Mouse (Mus musculus) forebrain, embryonic 15.5 days (tissue): ENCODE results near the gene Cish. TPM values are rescaled to one million over a fixed set of nuclear protein-coding genes. Genes with fewer than 3 reads are reported as not detected.

Source experiments
- ATAC-seq: fragments of 200-750 bp; cut with Nextera tagmentation; replicated peaks from 2 replicates; pipeline ENCODE4 v1.8.0; 2017; ENCODE audit warnings: mild to moderate bottlenecking, moderate TSS enrichment, moderate library complexity
- H3K27ac ChIP-seq: fragments of 300-500 bp; sonication (generic); replicated peaks from 2 replicates; pipeline ENCODE4 v1.5.1; 2015; ENCODE audit warnings: mild to moderate bottlenecking, inconsistent platforms
- H3K27me3 ChIP-seq: fragments of 300-500 bp; sonication (generic); 2 replicates; pipeline ENCODE4 v1.6.1; 2015; ENCODE audit warnings: inconsistent platforms
- H3K36me3 ChIP-seq: fragments of 300-500 bp; sonication (generic); 2 replicates; pipeline ENCODE4 v1.6.1; 2015; ENCODE audit warnings: mild to moderate bottlenecking, inconsistent platforms
- H3K4me1 ChIP-seq: fragments of 300-500 bp; sonication (generic); 2 replicates; pipeline ENCODE4 v1.6.1; 2015; ENCODE audit warnings: inconsistent platforms
- H3K4me2 ChIP-seq: fragments of 300-500 bp; sonication (generic); replicated peaks from 2 replicates; pipeline ENCODE4 v1.6.1; 2015; ENCODE audit warnings: mild to moderate bottlenecking, inconsistent platforms
- H3K4me3 ChIP-seq: fragments of 300-500 bp; sonication (generic); 2 replicates; pipeline ENCODE4 v1.5.1; 2015; ENCODE audit warnings: mild to moderate bottlenecking, inconsistent platforms
- H3K9ac ChIP-seq: fragments of 300-500 bp; sonication (generic); replicated peaks from 2 replicates; pipeline ENCODE4 v1.6.1; 2015; ENCODE audit warnings: mild to moderate bottlenecking, inconsistent platforms
- H3K9me3 ChIP-seq: fragments of 300-500 bp; sonication (generic); 2 replicates; pipeline ENCODE4 v1.6.1; 2016; ENCODE audit warnings: inconsistent platforms
- WGBS: fragments of 180-500 bp; shearing (Covaris S2); methylation state at CpG from one replicate; pipeline ENCODE4 v1.1.7; 2015; ENCODE audit warnings: mixed read lengths; 5-methylcytosine and 5-hydroxymethylcytosine counted together
- polyA plus RNA-seq: library from polyadenylated mRNA; unstranded; fragments of >200 nt; fragmentation: Nextera tagmentation; extraction: Ambion mirVana; gene quantifications from 2 replicates; pipeline ENCODE4 v1.2.1, GENCODE M21; 2015

Cish gene
- polyA plus RNA-seq, 1 experiment from 2014 or later: 9.5 TPM

- Histone ChIP-seq H3K4me1 (peaks cover 12% of the 10 kb centered on the region), H3K9ac (no peak overlapping the region), H3K4me2 (no peak overlapping the region), H3K27me3 (no peaks in the 10 kb centered on the region), H3K9me3 (no peaks in the 10 kb centered on the region), H3K36me3 (no peaks in the 10 kb centered on the region), H3K27ac (no peak overlapping the region), H3K4me3 (no peak overlapping the region)
- WGBS: 32% methylated on average over 10 of the region's 10 CpGs
- ATAC-seq: peak; percentile 71; the same call in 1 of the 2 replicates
Measured at GRCm38 (mm10) chr9:107290897-107291296, 4.9 kb upstream of the Cish start.

DNA sequence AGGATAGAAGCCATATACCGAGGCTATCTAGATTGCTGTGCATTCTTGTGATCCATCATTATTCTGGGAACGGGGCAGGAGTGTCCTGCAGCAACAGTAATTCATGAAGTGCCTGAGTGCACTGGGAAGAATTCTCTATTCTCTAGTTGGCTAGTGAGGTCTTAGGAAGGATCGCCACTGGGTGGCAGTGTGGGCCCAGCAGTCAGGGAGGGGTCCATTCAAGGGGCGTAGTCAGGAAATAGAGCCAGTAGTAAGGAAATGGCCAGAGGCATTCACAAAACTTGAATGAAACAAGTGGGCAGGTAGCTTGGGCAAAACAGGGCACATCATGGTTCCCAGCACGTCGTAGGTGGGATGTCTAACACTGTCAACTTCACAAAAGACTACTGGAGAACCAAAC, 1.6 kb upstream of the Cish start:
- Histone ChIP-seq H3K9me3 (no peaks in the 10 kb centered on the region), H3K27ac (no peak overlapping the region), H3K4me2 (no peak overlapping the region), H3K36me3 (no peaks in the 10 kb centered on the region), H3K4me1 (peaks cover 31% of the 10 kb centered on the region), H3K9ac (no peak overlapping the region), H3K4me3 (no peak overlapping the region), H3K27me3 (no peaks in the 10 kb centered on the region)
- no peak for ATAC-seq
- 4% methylated on average over 6 of the region's 6 CpGs for WGBS

DNA sequence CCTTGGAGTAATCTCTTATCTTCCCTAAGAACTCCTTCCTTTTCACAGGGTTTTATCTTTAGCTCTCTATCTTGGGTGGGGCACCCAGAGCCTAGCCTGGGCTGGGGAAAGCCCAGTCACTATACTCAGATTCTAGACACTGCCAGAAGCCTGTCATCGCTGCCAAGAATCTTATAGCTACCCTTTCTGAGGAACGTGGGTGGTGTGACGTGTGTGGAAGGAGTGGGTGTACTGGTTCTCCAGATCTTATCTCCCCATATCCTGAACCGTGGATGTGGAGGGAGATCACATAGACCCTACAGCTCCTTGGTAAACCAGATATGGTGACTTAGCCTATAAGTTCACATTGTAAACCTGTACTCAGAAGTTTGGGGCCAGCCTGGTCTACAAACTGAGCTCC, 210 bp upstream of the Cish start:
- Histone ChIP-seq H3K36me3 (peaks cover 2% of the 10 kb centered on the region; the same call in 1 of the 2 replicates), H3K4me3 (no peak overlapping the region), H3K4me1 (peaks cover 22% of the 10 kb centered on the region), H3K27me3 (no peaks in the 10 kb centered on the region), H3K27ac (no peak overlapping the region), H3K4me2 (peak overlapping the region; percentile 80; the same call in 1 of the 2 replicates), H3K9ac (no peak overlapping the region), H3K9me3 (no peaks in the 10 kb centered on the region)
- 79% methylated on average over 4 of the region's 4 CpGs for WGBS
- no peak for ATAC-seq

GRCm38 (mm10) chr9:107296041-107296440, 215 bp downstream of the Cish start:
- peaks cover 6% of the 10 kb centered on the region; the same call in 1 of the 2 replicates for H3K36me3 ChIP-seq
- peak; percentile 30; the same call in 1 of the 2 replicates for ATAC-seq
- H3K27ac ChIP-seq: no peak overlapping the region
- peaks cover 22% of the 10 kb centered on the region for H3K4me1 ChIP-seq
- 7% methylated on average over 14 of the region's 14 CpGs for WGBS
- H3K4me2 ChIP-seq: peak overlapping the region; percentile 80
- no peaks in the 10 kb centered on the region for H3K9me3 ChIP-seq
- H3K4me3 ChIP-seq: peak overlapping the region; percentile 54
- H3K27me3 ChIP-seq: no peaks in the 10 kb centered on the region
- peak overlapping the region; percentile 25 for H3K9ac ChIP-seq

GRCm38 (mm10) chr9:107296501-107296965, 707 bp downstream of the Cish start:
- ATAC-seq: peak; percentile 98
- Histone ChIP-seq H3K4me3 (peak overlapping the region; percentile 54), H3K27ac (peak overlapping the region; percentile 32), H3K27me3 (no peaks in the 10 kb centered on the region), H3K36me3 (peaks cover 10% of the 10 kb centered on the region; the same call in 1 of the 2 replicates), H3K4me1 (peaks cover 22% of the 10 kb centered on the region), H3K9me3 (no peaks in the 10 kb centered on the region), H3K4me2 (peak overlapping the region; percentile 80), H3K9ac (peak overlapping the region; percentile 73)
- 0% methylated on average over 31 of the region's 31 CpGs for WGBS

DNA sequence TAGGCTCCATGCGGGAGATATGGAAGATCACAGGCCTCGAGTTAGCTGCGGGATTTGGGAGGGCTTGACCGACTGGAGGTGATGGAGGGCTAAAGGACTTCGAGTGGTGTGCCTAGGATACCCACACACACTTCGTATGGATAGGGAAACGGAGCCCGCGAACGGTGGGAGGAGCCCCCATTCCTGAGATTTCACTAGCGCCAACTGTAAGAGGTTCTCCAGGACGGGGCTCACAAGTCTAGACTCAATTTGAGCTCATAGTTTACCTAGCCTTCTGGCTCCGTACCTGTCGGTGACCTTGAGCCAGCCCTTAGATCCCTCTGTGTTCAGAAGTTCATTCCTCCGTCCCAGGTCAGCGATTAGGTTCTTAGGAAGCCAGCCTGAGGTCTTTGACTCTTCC, 1.2 kb downstream of the Cish start:
- Histone ChIP-seq H3K27me3 (no peaks in the 10 kb centered on the region), H3K4me1 (peaks cover 22% of the 10 kb centered on the region), H3K27ac (peak overlapping the region; percentile 32; the same call in 1 of the 2 replicates), H3K9ac (peak overlapping the region; percentile 73), H3K4me2 (peak overlapping the region; percentile 80), H3K4me3 (peak overlapping the region; percentile 54), H3K36me3 (peaks cover 10% of the 10 kb centered on the region; the same call in 1 of the 2 replicates), H3K9me3 (no peaks in the 10 kb centered on the region)
- ATAC-seq: peak; percentile 44; the same call in 1 of the 2 replicates
- WGBS: 16% methylated on average over 16 of the region's 16 CpGs

- Histone ChIP-seq H3K4me3 (peak overlapping the region; percentile 54), H3K4me1 (peaks cover 22% of the 10 kb centered on the region), H3K9me3 (no peaks in the 10 kb centered on the region), H3K27ac (no peak overlapping the region), H3K27me3 (no peaks in the 10 kb centered on the region), H3K4me2 (peak overlapping the region; percentile 80), H3K36me3 (peaks cover 10% of the 10 kb centered on the region; the same call in 1 of the 2 replicates), H3K9ac (no peak overlapping the region)
- WGBS: 85% methylated on average over 4 of the region's 4 CpGs
- no peak for ATAC-seq
Measured at GRCm38 (mm10) chr9:107297658-107298057, 1.8 kb downstream of the Cish start.

DNA sequence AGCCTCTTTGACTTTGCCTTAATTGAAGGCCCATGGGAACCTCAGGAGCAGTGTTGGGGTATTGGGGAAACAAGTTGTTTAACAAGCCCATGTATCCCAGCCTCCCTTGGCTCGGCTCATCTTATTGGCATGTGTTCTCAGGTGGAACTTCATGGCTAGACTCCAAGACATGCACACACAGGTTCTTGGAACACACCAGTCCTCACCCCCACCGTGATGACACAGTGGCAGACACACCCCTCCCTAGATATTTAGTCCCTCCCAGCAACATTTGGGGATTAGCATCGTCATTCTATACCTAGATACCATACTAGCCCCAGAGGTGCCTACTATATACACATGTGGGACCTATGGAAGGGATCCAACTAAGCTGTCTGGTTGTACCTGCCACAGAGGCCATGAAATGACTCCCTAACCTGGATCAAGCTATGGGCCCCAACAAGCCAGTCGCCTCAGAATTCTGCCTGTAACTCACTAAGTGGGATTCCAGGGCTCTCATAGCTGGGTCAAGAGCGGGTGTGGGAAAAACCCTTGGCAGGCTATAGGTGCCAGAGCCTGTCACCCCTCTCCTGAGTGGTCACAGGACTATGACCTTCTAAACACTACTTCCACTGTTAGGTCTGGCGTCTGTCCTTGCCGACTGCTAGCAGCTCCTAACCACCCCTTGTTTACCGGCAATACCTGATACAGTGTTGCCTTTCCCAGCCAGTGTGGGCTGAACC, 2.4 kb downstream of the Cish start:
- Histone ChIP-seq H3K27me3 (no peaks in the 10 kb centered on the region), H3K9ac (no peak overlapping the region), H3K4me1 (peaks cover 22% of the 10 kb centered on the region), H3K27ac (no peak overlapping the region), H3K9me3 (no peaks in the 10 kb centered on the region), H3K4me3 (no peak overlapping the region), H3K36me3 (peaks cover 10% of the 10 kb centered on the region; the same call in 1 of the 2 replicates), H3K4me2 (peak overlapping the region; percentile 80)
- WGBS: 81% methylated on average over 8 of the region's 8 CpGs
- ATAC-seq: no peak

- H3K27ac ChIP-seq: no peak overlapping the region
- H3K4me3 ChIP-seq: no peak overlapping the region
- no peaks in the 10 kb centered on the region for H3K9me3 ChIP-seq
- 91% methylated on average over 6 of the region's 6 CpGs for WGBS
- no peak for ATAC-seq
- peaks cover 22% of the 10 kb centered on the region for H3K4me1 ChIP-seq
- no peak overlapping the region for H3K9ac ChIP-seq
- H3K27me3 ChIP-seq: no peaks in the 10 kb centered on the region
- H3K36me3 ChIP-seq: peaks cover 10% of the 10 kb centered on the region; the same call in 1 of the 2 replicates
- no peak overlapping the region for H3K4me2 ChIP-seq
Measured at GRCm38 (mm10) chr9:107298876-107299275, 3.0 kb downstream of the Cish start.

GRCm38 (mm10) chr9:107299783-107300182, 4.0 kb downstream of the Cish start:
- ATAC-seq: no peak
- H3K4me2 ChIP-seq: no peak overlapping the region
- WGBS: 92% methylated on average over 7 of the region's 7 CpGs
- H3K9me3 ChIP-seq: no peaks in the 10 kb centered on the region
- H3K27ac ChIP-seq: no peak overlapping the region
- no peak overlapping the region for H3K4me3 ChIP-seq
- H3K9ac ChIP-seq: no peak overlapping the region
- peaks cover 10% of the 10 kb centered on the region; the same call in 1 of the 2 replicates for H3K36me3 ChIP-seq
- H3K4me1 ChIP-seq: peaks cover 22% of the 10 kb centered on the region
- H3K27me3 ChIP-seq: no peaks in the 10 kb centered on the region

DNA sequence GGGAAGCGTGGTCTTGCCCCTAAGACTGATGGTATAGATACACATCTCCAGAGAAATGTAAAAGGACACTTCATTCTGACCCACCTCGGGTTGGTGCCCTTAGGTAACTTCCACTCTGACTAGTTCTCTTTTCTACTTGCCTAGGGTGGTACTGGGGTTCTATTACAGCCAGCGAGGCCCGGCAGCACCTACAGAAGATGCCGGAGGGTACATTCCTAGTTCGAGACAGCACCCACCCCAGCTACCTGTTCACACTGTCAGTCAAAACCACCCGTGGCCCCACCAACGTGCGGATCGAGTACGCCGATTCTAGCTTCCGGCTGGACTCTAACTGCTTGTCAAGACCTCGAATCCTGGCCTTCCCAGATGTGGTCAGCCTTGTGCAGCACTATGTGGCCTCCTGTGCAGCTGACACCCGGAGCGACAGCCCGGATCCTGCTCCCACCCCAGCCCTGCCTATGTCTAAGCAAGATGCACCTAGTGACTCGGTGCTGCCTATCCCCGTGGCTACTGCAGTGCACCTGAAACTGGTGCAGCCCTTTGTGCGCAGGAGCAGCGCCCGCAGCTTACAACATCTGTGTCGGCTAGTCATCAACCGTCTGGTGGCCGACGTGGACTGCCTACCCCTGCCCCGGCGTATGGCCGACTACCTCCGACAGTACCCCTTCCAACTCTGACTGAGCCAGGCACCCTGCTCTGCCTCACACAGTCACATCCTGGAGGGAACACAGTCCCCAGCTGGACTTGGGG, 4.6 kb downstream of the Cish start:
- H3K36me3 ChIP-seq: peaks cover 10% of the 10 kb centered on the region; the same call in 1 of the 2 replicates
- H3K9me3 ChIP-seq: no peaks in the 10 kb centered on the region
- no peak overlapping the region for H3K27ac ChIP-seq
- no peak overlapping the region for H3K4me2 ChIP-seq
- no peak overlapping the region for H3K4me3 ChIP-seq
- H3K27me3 ChIP-seq: no peaks in the 10 kb centered on the region
- H3K4me1 ChIP-seq: peaks cover 22% of the 10 kb centered on the region
- H3K9ac ChIP-seq: no peak overlapping the region
- WGBS: 95% methylated on average over 30 of the region's 30 CpGs
- no peak for ATAC-seq
